Mouse (Mus musculus): Measurements from ENCODE around the gene Pde4b.

DNA sequence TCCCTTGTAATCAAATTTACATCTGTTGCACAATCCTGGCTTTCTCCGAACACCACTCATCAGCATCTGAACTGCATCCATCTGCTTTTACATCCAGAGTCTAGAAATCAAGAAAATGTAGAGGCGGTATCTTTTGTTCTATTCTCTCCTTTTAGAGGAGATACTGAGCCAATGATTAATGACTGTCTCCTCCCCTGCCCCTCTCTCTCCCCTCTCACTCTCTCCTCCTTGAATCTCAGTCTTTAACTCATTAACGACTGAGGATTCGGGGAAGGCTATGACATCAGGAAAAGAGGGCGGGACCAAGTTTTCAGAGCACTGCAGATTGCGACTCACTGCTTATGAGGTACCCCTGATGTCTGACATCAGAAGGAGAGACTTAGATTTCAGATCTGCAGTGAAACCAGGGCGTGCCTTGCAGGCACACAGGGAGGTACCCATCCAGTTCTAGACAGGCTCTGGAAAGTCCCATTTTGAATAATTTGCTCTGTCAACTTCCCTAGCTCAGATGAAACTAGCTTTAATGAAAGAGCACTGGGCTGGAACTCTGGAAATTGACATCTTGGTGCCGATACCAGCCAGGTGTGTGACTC, 433.4 kb downstream of the Pde4b start:
- TF ChIP-seq CTCF (IDR thresholded peaks at IDR 0.05; ENCODE audit: low read depth, low read length) (no peak), TAL1 (conservative IDR thresholded peaks at IDR 0.05; ENCODE audit: low read depth, low read length) (no peak)
